Mouse (Mus musculus) thymus, postnatal 0 days (tissue): ENCODE measurements around the gene Sfi1. TPM values are rescaled to one million over a fixed set of nuclear protein-coding genes. Genes with fewer than 3 reads are reported as not detected.
"Not testable (repeated sequence)": the region's sequence is repeated elsewhere in the genome, so short reads cannot be mapped to it uniquely, and the experiment has no call there.

Experiments
- DNase-seq: peaks from one replicate; pipeline ENCODE4 v3.0.0-alpha.2; 2015; ENCODE audit warnings: low spot score
- polyA plus RNA-seq: library from polyadenylated mRNA; unstranded; fragments of >200 nt; fragmentation: Nextera tagmentation; extraction: Ambion mirVana; gene quantifications from 2 replicates; pipeline ENCODE4 v1.2.1, GENCODE M21; 2015

Sfi1 gene
- polyA plus RNA-seq, 1 experiment from 2014 or later, result 14.0 TPM

DNA sequence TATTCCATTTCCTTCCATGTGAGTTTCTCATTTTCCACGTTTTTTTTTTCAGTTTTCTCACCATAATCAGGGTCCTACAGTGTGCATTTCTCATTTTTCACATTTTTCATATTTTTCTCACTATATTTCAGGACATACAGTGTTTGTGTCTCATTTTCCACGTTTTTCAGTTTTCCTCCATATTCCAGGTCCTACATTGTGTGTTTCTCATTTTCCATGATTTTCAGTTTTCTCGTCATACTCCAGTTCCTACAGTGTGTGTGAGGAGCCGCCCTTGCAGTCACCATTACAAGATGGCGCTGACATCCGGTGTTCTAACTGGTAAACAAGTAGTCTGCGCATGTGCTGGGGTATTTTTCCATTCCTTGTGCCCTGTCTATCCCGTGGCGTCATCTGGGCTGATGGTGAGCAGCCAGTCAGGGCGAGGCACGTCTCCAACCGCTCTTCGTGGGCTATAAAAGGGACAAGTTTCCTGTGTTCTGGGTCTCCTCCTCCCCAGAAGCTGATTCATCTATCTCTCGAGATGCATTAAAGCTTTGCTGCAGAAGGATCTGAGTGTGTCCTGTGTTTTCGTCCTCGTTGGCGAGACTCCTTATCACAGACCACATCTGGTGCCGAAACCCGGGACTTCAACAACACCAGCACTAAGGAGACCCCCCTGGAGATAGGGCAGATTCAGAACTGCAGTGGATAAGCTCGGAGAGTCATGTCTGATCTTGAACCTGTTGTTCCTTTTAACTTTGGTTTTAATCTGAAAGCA lies 88.6 kb downstream of the Sfi1 start:
- peak; percentile 88 for DNase-seq

- DNase-seq, result no peak
Measured at GRCm38 (mm10) chr11:3103619-3104164, 89.6 kb downstream of the Sfi1 start.

GRCm38 (mm10) chr11:3102626-3103025 lies 90.6 kb downstream of the Sfi1 start:
- not testable (repeated sequence) for DNase-seq

DNA sequence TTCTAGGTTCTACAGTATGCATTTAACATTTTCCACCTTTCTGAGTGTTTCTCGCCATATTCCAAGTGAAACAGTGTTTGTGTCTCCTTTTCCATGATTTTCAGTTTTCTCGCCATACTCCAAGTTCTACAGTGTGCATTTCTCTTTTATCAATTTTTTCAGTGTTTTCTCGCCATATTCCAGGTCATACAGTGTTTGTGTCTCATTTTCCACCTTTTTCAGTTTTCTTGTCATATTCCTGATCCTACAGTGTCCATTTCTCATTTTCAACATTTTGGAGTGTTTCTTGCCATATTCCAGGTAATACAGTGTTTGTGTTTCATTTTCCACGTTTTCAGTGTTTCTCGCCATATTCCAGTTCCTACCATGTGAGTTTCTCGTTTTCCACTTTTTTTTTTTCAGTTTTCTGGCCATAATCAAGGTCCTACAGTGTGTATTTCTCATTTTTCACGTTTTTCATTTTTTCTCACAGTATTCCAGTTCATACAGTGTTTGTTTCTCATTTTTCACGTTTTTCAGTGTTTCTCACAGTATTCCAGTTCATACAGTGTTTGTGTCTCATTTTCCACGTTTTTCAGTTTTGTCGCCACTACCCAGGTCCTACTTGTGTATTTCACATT lies 91.3 kb downstream of the Sfi1 start:
- DNase-seq, result peak; percentile 11

- DNase-seq, result peak; percentile 24
Measured at GRCm38 (mm10) chr11:3101072-3101874, 92.0 kb downstream of the Sfi1 start.

GRCm38 (mm10) chr11:3100066-3100645 lies 93.1 kb downstream of the Sfi1 start:
- peak; percentile 37 for DNase-seq

Other genes with a start within 250 kb of the Sfi1 start
- 26.9 and 29.6 TPM in 2 replicates for gene Eif4enif1, start 8.9 kb upstream of the Sfi1 start, polyA plus RNA-seq
- gene Drg1, start 73.0 kb upstream of the Sfi1 start, polyA plus RNA-seq, result 246 and 250 TPM in 2 replicates
- gene Patz1, start 95.4 kb upstream of the Sfi1 start, polyA plus RNA-seq, result 87.6 and 91.1 TPM in 2 replicates
- 90.2 and 94.4 TPM in 2 replicates for gene Pik3ip1, start 136.9 kb upstream of the Sfi1 start, polyA plus RNA-seq
- 46.8 and 47.0 TPM in 2 replicates for gene Limk2, start 215.7 kb upstream of the Sfi1 start, polyA plus RNA-seq